Mouse (Mus musculus) lung, postnatal 4 days (tissue): ENCODE results near the gene Scaf1.

Experiments used
- DNase-seq, 2 experiments: peaks; one replicate each; pipeline ENCODE4 v3.0.0; 2021

The Scaf1 gene

GRCm38 (mm10) chr7:44954091-44954885, 61.9 kb downstream of the Scaf1 start:
- no peak for DNase-seq

DNA sequence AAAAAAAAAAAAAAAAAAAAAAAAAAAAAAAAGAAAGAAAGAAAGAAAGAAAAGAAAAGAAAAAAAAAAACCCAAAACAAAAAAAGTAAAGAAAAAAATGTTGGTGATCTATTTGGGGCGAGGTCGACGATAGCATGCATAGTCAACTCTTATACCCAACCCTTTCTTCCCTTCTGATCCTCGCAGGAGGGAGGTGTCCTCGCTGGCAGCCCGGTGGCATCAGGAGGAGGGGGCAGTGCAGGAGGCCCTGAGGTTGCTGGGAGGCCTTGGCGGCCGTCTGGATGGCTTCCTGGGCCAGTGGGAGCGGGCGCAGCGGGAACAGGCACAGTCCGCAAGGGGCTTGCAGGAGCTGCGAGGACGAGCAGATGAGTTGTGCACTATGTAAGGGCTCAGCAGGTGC, 62.6 kb downstream of the Scaf1 start:
- no peak for DNase-seq
